Mouse (Mus musculus): ENCODE measurements around the gene Rfx1.

Gene Rfx1

GRCm38 (mm10) chr8:84060245-84060644, 6.4 kb upstream of the Rfx1 start:
- DNase-seq (ENCODE audit: low spot score), result no peak

- no peak for DNase-seq (ENCODE audit: low spot score)
Observed at GRCm38 (mm10) chr8:84063861-84064610, 2.6 kb upstream of the Rfx1 start.

GRCm38 (mm10) chr8:84065037-84065436, 1.6 kb upstream of the Rfx1 start, which contains the start of gene Gm10643:
Gm10643 (minus strand) TSS chr8:84065137.
- no peak for DNase-seq (ENCODE audit: low spot score)

GRCm38 (mm10) chr8:84065457-84066072, 1.1 kb upstream of the Rfx1 start:
- DNase-seq (ENCODE audit: low spot score), result no peak

GRCm38 (mm10) chr8:84067047-84067573, 476 bp downstream of the Rfx1 start:
- peak; percentile 98 for DNase-seq (ENCODE audit: low spot score)

- no peak for DNase-seq (ENCODE audit: low spot score)
Observed at GRCm38 (mm10) chr8:84067911-84068310, 1.3 kb downstream of the Rfx1 start.

- no peak for DNase-seq (ENCODE audit: low spot score)
Observed at GRCm38 (mm10) chr8:84068316-84069035, 1.8 kb downstream of the Rfx1 start.

- DNase-seq (ENCODE audit: low spot score), result no peak
Observed at GRCm38 (mm10) chr8:84069169-84069568, 2.5 kb downstream of the Rfx1 start.

GRCm38 (mm10) chr8:84069750-84070149, 3.1 kb downstream of the Rfx1 start:
- no peak for DNase-seq (ENCODE audit: low spot score)

- no peak for DNase-seq (ENCODE audit: low spot score)
Observed at GRCm38 (mm10) chr8:84070241-84070640, 3.6 kb downstream of the Rfx1 start.

- DNase-seq (ENCODE audit: low spot score), result no peak
Observed at GRCm38 (mm10) chr8:84070667-84071066, 4.0 kb downstream of the Rfx1 start.

- DNase-seq (ENCODE audit: low spot score), result no peak
Observed at GRCm38 (mm10) chr8:84071921-84072320, 5.3 kb downstream of the Rfx1 start.

GRCm38 (mm10) chr8:84072321-84072720, 5.7 kb downstream of the Rfx1 start:
- DNase-seq (ENCODE audit: low spot score), result no peak

GRCm38 (mm10) chr8:84073230-84073976, 6.8 kb downstream of the Rfx1 start:
- DNase-seq (ENCODE audit: low spot score), result no peak

- no peak for DNase-seq (ENCODE audit: low spot score)
Observed at GRCm38 (mm10) chr8:84076412-84076811, 9.8 kb downstream of the Rfx1 start.

GRCm38 (mm10) chr8:84076849-84077248, 10.2 kb downstream of the Rfx1 start:
- no peak for DNase-seq (ENCODE audit: low spot score)

- no peak for DNase-seq (ENCODE audit: low spot score)
Observed at GRCm38 (mm10) chr8:84079206-84079605, 12.6 kb downstream of the Rfx1 start.

- DNase-seq (ENCODE audit: low spot score), result no peak
Observed at GRCm38 (mm10) chr8:84083829-84084241, 17.2 kb downstream of the Rfx1 start.

- no peak for DNase-seq (ENCODE audit: low spot score)
Observed at GRCm38 (mm10) chr8:84084341-84085115, 17.9 kb downstream of the Rfx1 start.

GRCm38 (mm10) chr8:84087156-84087555, 20.5 kb downstream of the Rfx1 start:
- no peak for DNase-seq (ENCODE audit: low spot score)

GRCm38 (mm10) chr8:84087821-84088220, 21.2 kb downstream of the Rfx1 start:
- DNase-seq (ENCODE audit: low spot score), result no peak
